Mouse (Mus musculus): ENCODE measurements at regions not wholly inside any gene's neighbourhood (a gene's known extent, or its start where the extent isn't known, plus 50 kb on each side); places are given as distances from the start of the nearest gene placed in this dataset.

DNA sequence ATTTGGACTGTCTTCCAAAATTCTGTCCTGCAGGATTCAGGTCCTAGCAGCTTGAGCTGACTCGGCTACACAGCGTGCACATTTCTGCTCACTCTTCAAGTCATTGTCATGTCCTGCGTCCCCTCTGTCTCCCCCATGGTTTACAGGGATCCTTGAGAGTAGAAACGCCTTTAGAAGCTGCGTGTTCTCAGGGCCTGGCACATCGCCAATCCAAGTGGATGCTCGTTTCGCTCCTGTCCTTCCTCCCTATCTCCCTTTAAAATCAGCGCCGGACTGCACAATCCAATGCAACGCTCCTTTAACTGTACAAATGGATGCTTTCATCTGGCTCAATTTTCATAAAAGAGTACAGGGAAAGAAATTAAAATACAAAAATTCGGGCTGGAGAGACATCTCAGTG, 201.6 kb downstream of the Cdh26 start:
- no peak overlapping the region for H3K27ac ChIP-seq (ENCODE audit: low read length)
- no peaks in the 10 kb centered on the region for H3K9me3 ChIP-seq (replicated peaks; ENCODE audit: control insufficient read depth, low read length)
- H3K4me2 ChIP-seq (ENCODE audit: low read depth, low read length), result no peak overlapping the region
- 65% methylated on average over 12 of the region's 12 CpGs for WGBS
- peaks cover 33% of the 10 kb centered on the region for H3K4me1 ChIP-seq (ENCODE audit: control insufficient read depth, insufficient read depth, low read length)
- H3K9ac ChIP-seq (ENCODE audit: low read length), result no peak overlapping the region
- H3K4me3 ChIP-seq (replicated peaks; ENCODE audit: low read length), result no peak overlapping the region
- H3K27me3 ChIP-seq (ENCODE audit: control insufficient read depth, insufficient read depth, low read length), result peaks cover 3% of the 10 kb centered on the region; the same call in 1 of the 2 replicates
- H3K36me3 ChIP-seq (ENCODE audit: control insufficient read depth, insufficient read depth, low read length), result no peaks in the 10 kb centered on the region
- ATAC-seq (ENCODE audit: insufficient read depth, low FRiP score), result no peak

DNA sequence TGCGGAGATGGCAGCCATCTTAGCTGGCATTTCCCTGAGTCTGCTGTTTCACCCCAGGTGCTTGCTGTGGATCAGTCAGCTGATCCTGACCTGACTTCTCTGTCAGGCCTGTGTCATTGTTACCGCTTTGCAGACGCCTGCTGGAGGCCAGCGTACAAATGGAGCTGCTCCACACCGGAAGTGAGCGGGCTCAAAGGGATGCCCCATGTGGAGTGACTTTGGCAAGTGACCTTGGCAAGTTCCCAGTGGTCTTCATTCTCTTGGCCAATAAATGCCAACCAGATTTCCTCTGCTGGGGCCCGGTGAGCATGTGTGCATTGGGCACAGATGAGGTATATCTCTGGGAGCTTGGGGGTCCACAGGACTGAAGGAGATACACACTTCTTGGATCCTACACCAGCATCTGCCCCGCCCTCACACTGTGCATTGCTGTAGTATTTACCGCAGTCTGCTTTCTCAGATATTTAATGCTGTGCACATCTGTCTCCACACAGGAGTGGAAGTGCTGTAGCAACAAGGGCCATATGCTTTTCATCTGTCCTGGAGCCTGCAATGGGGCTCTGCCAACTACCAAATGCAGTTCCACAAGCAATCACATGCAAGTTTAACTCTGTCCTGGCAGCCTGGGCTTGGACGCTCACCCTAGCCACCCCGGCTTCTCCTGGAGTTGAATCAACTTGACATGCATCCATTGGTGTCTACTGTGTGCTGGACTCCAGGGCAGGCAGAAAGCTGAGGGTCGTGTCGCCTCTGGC, 202.7 kb downstream of the Cdh26 start:
- no peak overlapping the region for H3K9ac ChIP-seq (ENCODE audit: low read length)
- H3K36me3 ChIP-seq (ENCODE audit: control insufficient read depth, insufficient read depth, low read length), result no peaks in the 10 kb centered on the region
- peaks cover 29% of the 10 kb centered on the region for H3K4me1 ChIP-seq (ENCODE audit: control insufficient read depth, insufficient read depth, low read length)
- H3K27ac ChIP-seq (ENCODE audit: low read length), result no peak overlapping the region
- no peak overlapping the region for H3K4me2 ChIP-seq (ENCODE audit: low read depth, low read length)
- H3K27me3 ChIP-seq (ENCODE audit: control insufficient read depth, insufficient read depth, low read length), result peaks cover 3% of the 10 kb centered on the region; the same call in 1 of the 2 replicates
- no peak overlapping the region for H3K4me3 ChIP-seq (replicated peaks; ENCODE audit: low read length)
- no peak; the same call in 1 of the 2 replicates for ATAC-seq (ENCODE audit: insufficient read depth, low FRiP score)
- H3K9me3 ChIP-seq (replicated peaks; ENCODE audit: control insufficient read depth, low read length), result no peaks in the 10 kb centered on the region
- WGBS, result 76% methylated on average over 13 of the region's 13 CpGs

DNA sequence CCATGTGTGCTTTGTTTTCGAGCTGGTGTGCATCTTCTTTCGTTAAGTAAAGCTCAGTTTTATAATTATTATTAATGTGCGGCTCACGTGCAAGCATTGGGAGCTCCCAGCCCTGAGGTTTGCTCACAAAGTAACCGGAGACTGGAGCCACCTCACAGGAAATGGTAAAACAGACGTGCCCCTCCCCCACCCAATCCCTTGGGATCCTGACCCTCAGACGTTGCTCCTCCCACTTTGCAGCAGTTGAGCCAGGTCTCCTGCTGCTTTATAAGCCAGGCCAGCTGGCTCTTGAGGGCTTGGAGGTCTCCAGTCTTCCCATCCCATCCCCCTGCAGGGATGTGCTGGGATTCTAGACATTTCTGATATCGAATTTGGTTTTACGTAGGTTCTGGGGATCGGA, 203.8 kb downstream of the Cdh26 start:
- 42% methylated on average over 10 of the region's 10 CpGs for WGBS
- Histone ChIP-seq H3K27me3 (ENCODE audit: control insufficient read depth, insufficient read depth, low read length) (peaks cover 3% of the 10 kb centered on the region; the same call in 1 of the 2 replicates), H3K27ac (ENCODE audit: low read length) (no peak overlapping the region), H3K36me3 (ENCODE audit: control insufficient read depth, insufficient read depth, low read length) (no peaks in the 10 kb centered on the region), H3K4me3 (replicated peaks; ENCODE audit: low read length) (no peak overlapping the region), H3K4me2 (ENCODE audit: low read depth, low read length) (no peak overlapping the region), H3K4me1 (ENCODE audit: control insufficient read depth, insufficient read depth, low read length) (peaks cover 25% of the 10 kb centered on the region), H3K9ac (ENCODE audit: low read length) (no peak overlapping the region), H3K9me3 (replicated peaks; ENCODE audit: control insufficient read depth, low read length) (no peaks in the 10 kb centered on the region)
- no peak for ATAC-seq (ENCODE audit: insufficient read depth, low FRiP score)

DNA sequence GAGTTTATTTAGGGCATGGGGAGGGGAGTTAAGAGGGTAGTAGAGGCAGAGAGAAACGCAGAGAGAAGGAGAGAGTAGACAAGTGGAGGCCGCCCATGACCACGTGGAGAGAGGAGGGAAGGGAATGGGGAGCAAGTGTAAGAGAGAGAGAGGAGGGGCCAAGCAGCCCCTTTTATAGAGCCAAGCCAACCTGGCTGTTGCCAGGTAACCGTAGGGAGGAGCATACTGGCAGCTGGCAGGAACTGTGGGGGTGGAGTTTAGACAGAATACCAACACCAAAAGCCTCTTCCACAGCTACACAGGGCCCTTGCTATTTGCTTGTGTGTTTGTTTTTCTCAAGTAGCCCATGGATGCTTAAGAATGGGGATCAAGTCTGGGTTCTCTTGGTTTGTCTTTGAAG, 205.4 kb downstream of the Cdh26 start:
- Histone ChIP-seq H3K4me2 (ENCODE audit: low read depth, low read length) (no peak overlapping the region), H3K9me3 (replicated peaks; ENCODE audit: control insufficient read depth, low read length) (no peaks in the 10 kb centered on the region), H3K27ac (ENCODE audit: low read length) (no peak overlapping the region), H3K4me1 (ENCODE audit: control insufficient read depth, insufficient read depth, low read length) (peaks cover 25% of the 10 kb centered on the region), H3K4me3 (replicated peaks; ENCODE audit: low read length) (no peak overlapping the region), H3K27me3 (ENCODE audit: control insufficient read depth, insufficient read depth, low read length) (no peaks in the 10 kb centered on the region), H3K36me3 (ENCODE audit: control insufficient read depth, insufficient read depth, low read length) (no peaks in the 10 kb centered on the region), H3K9ac (ENCODE audit: low read length) (no peak overlapping the region)
- WGBS, result 55% methylated on average over 4 of the region's 4 CpGs
- ATAC-seq (ENCODE audit: insufficient read depth, low FRiP score), result no peak

DNA sequence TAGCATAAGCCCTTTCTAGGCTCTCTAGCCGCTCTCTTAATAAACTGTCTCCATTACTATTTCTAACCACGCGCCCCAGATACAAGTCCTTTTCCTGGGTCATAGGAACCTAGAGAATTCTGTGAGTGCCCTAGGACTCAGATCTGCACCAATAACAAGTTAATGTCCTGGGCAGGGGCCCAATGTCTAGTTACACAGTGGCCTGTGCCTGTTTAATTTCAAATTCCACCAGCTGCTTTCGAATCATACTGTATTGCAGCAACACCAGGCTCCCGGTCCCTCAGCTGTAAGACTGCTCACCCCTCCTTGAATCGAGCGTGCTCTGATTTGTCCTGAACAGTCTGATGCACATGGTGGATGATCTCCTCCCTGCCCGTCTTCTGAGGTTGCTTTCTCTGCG, 206.6 kb downstream of the Cdh26 start:
- ATAC-seq (ENCODE audit: insufficient read depth, low FRiP score), result no peak
- WGBS, result 77% methylated on average over 9 of the region's 9 CpGs
- no peaks in the 10 kb centered on the region for H3K27me3 ChIP-seq (ENCODE audit: control insufficient read depth, insufficient read depth, low read length)
- H3K27ac ChIP-seq (ENCODE audit: low read length), result no peak overlapping the region
- H3K4me2 ChIP-seq (ENCODE audit: low read depth, low read length), result no peak overlapping the region
- peaks cover 16% of the 10 kb centered on the region for H3K4me1 ChIP-seq (ENCODE audit: control insufficient read depth, insufficient read depth, low read length)
- no peak overlapping the region for H3K9ac ChIP-seq (ENCODE audit: low read length)
- H3K36me3 ChIP-seq (ENCODE audit: control insufficient read depth, insufficient read depth, low read length), result no peaks in the 10 kb centered on the region
- H3K4me3 ChIP-seq (replicated peaks; ENCODE audit: low read length), result no peak overlapping the region
- no peaks in the 10 kb centered on the region for H3K9me3 ChIP-seq (replicated peaks; ENCODE audit: control insufficient read depth, low read length)

- Histone ChIP-seq H3K27ac (ENCODE audit: low read length) (no peak overlapping the region), H3K36me3 (ENCODE audit: control insufficient read depth, insufficient read depth, low read length) (no peaks in the 10 kb centered on the region), H3K4me1 (ENCODE audit: control insufficient read depth, insufficient read depth, low read length) (peaks cover 6% of the 10 kb centered on the region; the same call in 1 of the 2 replicates), H3K9me3 (replicated peaks; ENCODE audit: control insufficient read depth, low read length) (no peaks in the 10 kb centered on the region), H3K4me2 (ENCODE audit: low read depth, low read length) (no peak overlapping the region), H3K9ac (ENCODE audit: low read length) (no peak overlapping the region), H3K27me3 (ENCODE audit: control insufficient read depth, insufficient read depth, low read length) (no peaks in the 10 kb centered on the region), H3K4me3 (replicated peaks; ENCODE audit: low read length) (no peak overlapping the region)
- WGBS, result 36% methylated on average over 16 of the region's 16 CpGs
- ATAC-seq (ENCODE audit: insufficient read depth, low FRiP score), result no peak
Measured at GRCm38 (mm10) chr2:178642137-178643052, 212.1 kb downstream of the Cdh26 start.

- no peak overlapping the region for H3K4me2 ChIP-seq (ENCODE audit: low read depth, low read length)
Measured at GRCm38 (mm10) chr2:178643053-178643402, 212.7 kb downstream of the Cdh26 start.

GRCm38 (mm10) chr2:178643841-178644240, 213.5 kb downstream of the Cdh26 start:
- WGBS, result 42% methylated on average over 4 of the region's 4 CpGs
- H3K4me1 ChIP-seq (ENCODE audit: control insufficient read depth, insufficient read depth, low read length), result peaks cover 6% of the 10 kb centered on the region; the same call in 1 of the 2 replicates
- H3K9ac ChIP-seq (ENCODE audit: low read length), result no peak overlapping the region
- no peaks in the 10 kb centered on the region for H3K36me3 ChIP-seq (ENCODE audit: control insufficient read depth, insufficient read depth, low read length)
- ATAC-seq (ENCODE audit: insufficient read depth, low FRiP score), result no peak
- no peak overlapping the region for H3K4me3 ChIP-seq (replicated peaks; ENCODE audit: low read length)
- no peaks in the 10 kb centered on the region for H3K27me3 ChIP-seq (ENCODE audit: control insufficient read depth, insufficient read depth, low read length)
- no peak overlapping the region for H3K4me2 ChIP-seq (ENCODE audit: low read depth, low read length)
- no peaks in the 10 kb centered on the region for H3K9me3 ChIP-seq (replicated peaks; ENCODE audit: control insufficient read depth, low read length)
- H3K27ac ChIP-seq (ENCODE audit: low read length), result no peak overlapping the region

More at GRCm38 (mm10) chr2:178643053-178643402, 212.7 kb downstream of the Cdh26 start:
- Histone ChIP-seq H3K36me3 (ENCODE audit: control insufficient read depth, insufficient read depth, low read length) (no peaks in the 10 kb centered on the region), H3K9me3 (replicated peaks; ENCODE audit: control insufficient read depth, low read length) (no peaks in the 10 kb centered on the region), H3K27me3 (ENCODE audit: control insufficient read depth, insufficient read depth, low read length) (no peaks in the 10 kb centered on the region), H3K9ac (ENCODE audit: low read length) (no peak overlapping the region), H3K27ac (ENCODE audit: low read length) (no peak overlapping the region), H3K4me1 (ENCODE audit: control insufficient read depth, insufficient read depth, low read length) (peaks cover 6% of the 10 kb centered on the region; the same call in 1 of the 2 replicates), H3K4me3 (replicated peaks; ENCODE audit: low read length) (no peak overlapping the region)
- ATAC-seq (ENCODE audit: insufficient read depth, low FRiP score), result no peak
- WGBS, result 55% methylated on average over 11 of the region's 11 CpGs

GRCm38 (mm10) chr2:178660071-178660470, 229.7 kb downstream of the Cdh26 start:
- no peak overlapping the region for H3K4me3 ChIP-seq (replicated peaks; ENCODE audit: low read length)
- no peak overlapping the region for H3K9ac ChIP-seq (ENCODE audit: low read length)
- H3K27ac ChIP-seq (ENCODE audit: low read length), result no peak overlapping the region
- H3K36me3 ChIP-seq (ENCODE audit: control insufficient read depth, insufficient read depth, low read length), result no peaks in the 10 kb centered on the region
- H3K9me3 ChIP-seq (replicated peaks; ENCODE audit: control insufficient read depth, low read length), result no peaks in the 10 kb centered on the region
- 82% methylated on average over 2 of the region's 2 CpGs for WGBS
- peaks cover 6% of the 10 kb centered on the region; the same call in 1 of the 2 replicates for H3K27me3 ChIP-seq (ENCODE audit: control insufficient read depth, insufficient read depth, low read length)
- ATAC-seq (ENCODE audit: insufficient read depth, low FRiP score), result no peak
- H3K4me2 ChIP-seq (ENCODE audit: low read depth, low read length), result no peak overlapping the region
- no peaks in the 10 kb centered on the region for H3K4me1 ChIP-seq (ENCODE audit: control insufficient read depth, insufficient read depth, low read length)

All from stomach, embryonic 16.5 days (tissue).